Mouse (Mus musculus): Measurements from ENCODE around the gene Hps3.

- no peak for TF ChIP-seq CTCF (IDR thresholded peaks at IDR 0.05; ENCODE audit: low read depth)
- no peak for TF ChIP-seq EP300 (IDR thresholded peaks at IDR 0.05; ENCODE audit: low read depth)
These were observed 23.1 kb upstream of the Hps3 start for GRCm38 (mm10) chr3:20058197-20058541.
